Mouse (Mus musculus) kidney, adult 8-10 months (tissue): Measurements from ENCODE around the gene Sbk3.

ENCODE experiments used
- DNase-seq, 2 experiments: peaks; one replicate each; pipeline ENCODE4 v3.0.0; 2022

Sbk3 gene

GRCm38 (mm10) chr7:4993347-4993998 is 22.5 kb upstream of the Sbk3 start:
- no peak for DNase-seq

GRCm38 (mm10) chr7:4988250-4988649 is 17.3 kb upstream of the Sbk3 start:
- DNase-seq: no peak

- no peak for DNase-seq
Observed at GRCm38 (mm10) chr7:4976832-4977231, 5.9 kb upstream of the Sbk3 start.

GRCm38 (mm10) chr7:4975455-4975854 is 4.5 kb upstream of the Sbk3 start:
- no peak for DNase-seq

- no peak for DNase-seq
Observed at GRCm38 (mm10) chr7:4972321-4973047, 1.5 kb upstream of the Sbk3 start.

DNA sequence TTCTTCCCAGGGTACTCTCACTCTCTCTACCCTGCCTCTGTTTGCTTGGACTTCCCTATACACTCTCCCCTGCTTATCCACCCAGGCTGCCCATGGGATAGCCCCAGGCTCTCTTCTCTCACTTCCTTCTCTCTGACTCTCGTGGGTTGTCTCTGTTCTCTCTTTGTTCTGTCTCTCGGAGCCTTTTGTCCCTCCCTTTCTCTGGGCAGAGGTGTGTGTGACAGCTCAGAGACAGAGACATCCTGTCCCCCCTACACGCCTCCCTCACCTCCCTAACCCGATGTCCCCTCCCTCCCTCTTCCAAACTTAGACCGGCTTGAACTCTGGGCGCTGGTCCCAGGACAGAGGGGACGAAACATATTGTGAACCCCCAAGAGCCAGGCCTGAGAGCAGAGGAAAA is 742 bp upstream of the Sbk3 start:
- no peak for DNase-seq

- no peak for DNase-seq
Observed at GRCm38 (mm10) chr7:4964988-4965387, 6.0 kb downstream of the Sbk3 start.

DNA sequence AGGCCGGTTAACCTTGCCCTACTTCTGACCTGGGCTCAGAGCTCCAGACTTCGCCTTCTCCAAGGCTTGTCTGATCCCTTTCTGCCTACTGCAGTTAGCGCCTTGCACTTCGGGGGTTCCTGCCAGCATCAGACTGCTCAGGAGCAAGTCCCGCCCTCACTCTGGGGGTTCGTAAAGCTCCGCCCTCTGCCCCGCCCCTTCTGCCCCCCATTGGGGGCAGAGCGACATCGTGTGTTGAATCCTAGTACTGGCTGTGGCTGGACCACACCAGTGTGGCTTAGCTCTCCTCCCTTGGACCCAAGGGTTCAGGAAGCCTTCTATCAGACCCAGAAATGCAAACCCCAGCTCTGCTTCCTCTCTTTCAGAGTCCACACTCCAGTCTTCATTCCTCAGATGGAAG is 6.7 kb downstream of the Sbk3 start, which contains the start of gene Sbk2:
Gene Sbk2 (minus strand): TSS at position 135 of the 400 bp plus-strand sequence.
- peak; percentile 62 to 81 for DNase-seq

DNA sequence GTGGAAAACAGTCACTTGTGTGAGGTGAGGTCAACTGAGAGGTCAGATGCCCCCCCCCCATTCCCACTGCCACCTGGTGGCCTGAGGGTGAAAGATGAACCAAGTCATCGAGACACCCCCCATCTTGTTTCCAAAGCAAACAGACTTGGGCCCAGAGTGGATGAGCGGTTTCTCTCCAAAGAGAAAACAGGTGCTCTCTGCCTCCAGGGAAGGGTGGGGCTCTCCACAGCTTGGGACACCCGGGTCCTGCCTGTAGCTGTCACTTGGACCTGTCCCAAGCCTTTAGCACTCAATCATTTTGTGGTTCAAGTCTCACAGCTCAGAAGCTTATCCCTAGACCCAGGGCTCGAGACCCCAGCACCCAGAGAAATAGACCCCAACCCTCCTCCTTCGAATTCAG is 7.4 kb downstream of the Sbk3 start:
- DNase-seq: no peak

DNA sequence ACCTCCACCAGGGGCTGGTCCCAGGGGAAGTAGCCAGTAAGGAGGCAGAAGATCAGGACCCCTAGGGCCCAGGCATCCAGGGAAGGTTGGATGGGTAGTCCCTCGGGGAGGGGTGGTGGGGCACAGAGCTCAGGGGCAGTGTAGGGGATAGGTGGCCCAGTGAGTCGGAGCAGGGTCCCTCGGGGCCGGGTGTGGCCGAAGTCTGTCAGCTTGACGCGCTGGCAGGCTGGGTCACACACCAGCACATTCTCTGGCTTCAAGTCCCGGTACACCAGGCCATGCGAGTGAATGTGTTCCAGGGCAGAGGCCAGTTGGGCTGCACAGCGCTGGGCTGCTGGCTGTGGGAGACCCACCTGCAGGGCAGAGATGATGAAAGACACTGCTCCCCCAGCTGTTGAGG is 13.6 kb downstream of the Sbk3 start:
- no peak for DNase-seq

DNA sequence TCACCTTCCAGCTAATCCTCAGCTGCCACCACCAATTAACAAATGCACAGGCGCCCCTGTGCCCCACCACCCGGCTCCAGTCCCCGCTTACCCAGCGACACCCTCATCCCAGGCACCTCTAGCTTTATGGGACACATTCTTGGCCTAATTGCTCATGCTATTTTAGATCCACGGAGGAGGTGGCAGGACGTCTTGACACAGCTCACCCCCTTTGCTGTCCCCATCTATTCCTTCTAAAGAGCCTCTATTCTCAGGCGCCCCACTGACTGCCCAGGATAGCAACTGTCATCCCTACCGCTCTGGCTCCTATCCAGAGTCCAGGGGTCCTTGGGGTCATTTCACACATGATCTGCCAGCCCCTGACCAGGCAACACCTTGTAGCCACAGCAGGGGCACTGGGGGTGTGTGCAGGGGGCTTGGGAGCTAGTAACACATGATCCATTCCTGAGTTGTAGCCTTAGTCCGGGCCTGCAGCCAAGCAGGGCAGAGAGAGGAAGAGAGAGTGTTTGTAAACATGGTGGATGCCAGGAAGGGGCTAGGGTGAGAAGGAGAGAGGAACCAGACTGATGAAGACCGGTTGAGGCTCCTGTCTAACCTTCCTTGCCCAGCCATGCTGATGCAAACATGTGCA is 17.0 kb downstream of the Sbk3 start:
- no peak for DNase-seq

DNA sequence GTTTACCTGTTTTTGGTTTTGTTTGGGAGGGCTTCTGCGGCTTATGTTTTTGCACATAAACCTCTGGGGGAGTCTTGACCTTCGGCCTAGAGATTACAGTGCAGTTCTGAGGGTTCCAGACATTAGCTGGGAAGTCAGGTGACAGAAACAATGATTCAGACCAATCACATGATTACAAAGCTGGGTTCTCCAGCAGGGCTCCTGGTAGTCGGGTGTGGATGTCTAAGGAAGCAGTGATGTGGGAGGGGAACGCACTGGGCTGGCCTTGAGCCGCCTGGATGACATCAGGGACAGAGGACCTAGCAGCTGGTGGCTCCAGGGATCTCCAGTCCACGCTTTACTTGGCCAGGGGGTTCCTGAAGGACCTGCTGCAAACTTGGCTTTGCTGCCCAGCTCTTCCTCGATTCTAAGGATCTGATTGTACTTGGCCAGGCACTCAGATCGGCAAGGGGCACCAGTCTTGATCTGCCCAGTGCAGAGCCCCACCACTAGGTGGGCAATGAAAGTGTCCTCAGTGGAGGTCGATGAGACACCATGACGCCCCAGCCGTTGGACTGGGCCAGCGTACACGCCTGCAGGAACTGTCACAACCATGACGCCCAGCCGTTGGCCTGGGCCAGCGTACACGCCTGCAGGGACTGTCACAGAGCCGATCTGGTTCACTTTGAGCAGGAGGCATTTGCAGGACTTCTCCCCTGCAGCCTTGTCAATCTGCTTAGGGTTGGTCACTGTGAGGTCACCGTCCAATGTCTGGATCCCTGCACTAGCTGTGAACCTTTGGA is 20.2 kb downstream of the Sbk3 start:
- no peak for DNase-seq

DNA sequence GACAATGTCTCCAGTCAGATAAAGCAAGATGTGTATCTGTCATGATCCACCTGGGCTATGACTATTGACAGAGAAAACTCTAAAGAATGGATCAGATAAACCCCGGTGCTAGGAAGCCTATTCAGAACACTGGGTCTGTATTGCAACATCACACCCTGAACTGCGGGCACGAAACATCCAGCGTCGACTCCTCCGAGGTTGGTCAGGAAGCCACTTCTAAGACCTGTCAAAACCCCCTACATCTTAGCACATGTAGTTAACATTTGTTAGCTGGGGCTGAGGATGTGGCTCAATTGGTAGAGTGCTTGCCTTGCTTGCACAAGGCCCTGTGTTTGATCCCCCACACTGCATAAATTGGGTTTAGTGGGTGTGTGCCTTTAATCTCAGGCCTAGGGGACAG is 22.6 kb downstream of the Sbk3 start:
- DNase-seq: no peak

- DNase-seq: no peak
Observed at GRCm38 (mm10) chr7:4947855-4948254, 23.1 kb downstream of the Sbk3 start.

DNA sequence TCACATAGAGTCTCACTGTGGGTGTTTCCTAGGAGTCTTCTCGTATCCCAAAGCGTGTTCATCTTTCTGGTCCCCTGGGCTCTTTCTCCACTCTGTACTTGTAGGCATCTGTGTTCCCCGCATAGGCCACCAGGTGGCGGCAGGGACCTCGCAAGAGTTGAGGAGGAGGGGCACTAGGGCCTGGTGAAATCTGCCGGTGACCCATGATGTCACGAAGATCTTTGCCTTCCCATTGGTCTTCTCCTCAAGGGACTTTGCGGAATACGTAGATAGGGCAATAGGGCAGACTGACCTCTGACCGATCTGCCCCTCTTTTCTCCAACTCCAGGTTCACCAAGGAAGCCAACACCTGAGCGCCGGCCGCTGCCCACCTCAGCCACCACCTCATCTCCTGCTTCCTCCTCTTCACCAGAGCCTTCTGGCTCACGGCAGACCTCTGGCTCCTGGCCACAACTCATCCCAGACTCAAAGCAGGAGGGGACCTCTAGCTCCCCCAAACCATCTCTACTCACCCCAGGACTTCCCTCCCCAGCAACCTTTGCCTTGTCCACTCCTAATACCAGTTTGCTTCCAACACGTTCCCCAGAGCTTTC is 27.6 kb downstream of the Sbk3 start:
- peak; percentile 94 to 97 for DNase-seq

GRCm38 (mm10) chr7:4942673-4943072 is 28.3 kb downstream of the Sbk3 start:
- no peak for DNase-seq

GRCm38 (mm10) chr7:4940068-4940479 is 30.9 kb downstream of the Sbk3 start:
- DNase-seq: peak; percentile 86 to 94

DNA sequence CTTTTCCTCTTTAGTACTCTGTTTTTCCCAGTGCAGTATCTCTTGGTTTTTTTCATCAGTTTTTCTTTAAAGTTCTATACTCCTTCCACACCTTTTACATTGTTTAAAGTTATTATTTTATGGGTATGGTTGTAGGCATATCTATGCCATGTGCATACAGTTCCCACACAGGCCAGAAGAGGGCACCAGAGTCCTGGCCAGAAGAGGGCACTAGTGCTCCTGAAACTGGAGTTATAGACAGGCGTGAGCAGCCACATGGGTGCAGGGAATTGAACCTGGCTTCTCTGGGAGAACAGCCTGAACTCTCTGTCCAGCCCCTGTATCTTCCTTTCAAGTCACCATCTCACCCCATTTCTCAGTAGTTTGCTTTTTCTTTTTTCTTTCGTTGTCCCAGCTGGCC is 32.5 kb downstream of the Sbk3 start:
- peak; percentile 55 to 85 for DNase-seq

GRCm38 (mm10) chr7:4937392-4937791 is 33.6 kb downstream of the Sbk3 start:
- DNase-seq: no peak

DNA sequence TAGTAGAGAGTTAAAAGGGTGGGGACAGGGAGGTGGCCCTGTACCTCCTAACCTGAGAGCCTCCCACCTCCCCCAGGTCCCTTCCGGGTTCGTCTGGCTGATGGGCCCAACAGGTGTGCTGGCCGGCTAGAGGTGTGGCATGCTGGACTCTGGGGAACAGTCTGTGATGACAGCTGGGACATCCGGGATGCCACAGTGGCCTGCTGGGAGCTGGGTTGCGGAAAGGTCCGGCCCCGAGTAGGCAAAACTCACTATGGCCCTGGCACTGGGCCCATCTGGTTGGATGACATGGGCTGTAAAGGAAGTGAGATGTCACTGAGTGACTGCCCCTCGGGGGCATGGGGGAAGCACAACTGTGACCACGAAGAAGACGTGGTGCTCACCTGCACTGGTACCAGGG is 34.1 kb downstream of the Sbk3 start:
- DNase-seq: no peak

GRCm38 (mm10) chr7:4934160-4934914 is 36.6 kb downstream of the Sbk3 start:
- no peak for DNase-seq

- no peak for DNase-seq
Observed at GRCm38 (mm10) chr7:4933103-4933502, 37.9 kb downstream of the Sbk3 start.
